Mouse (Mus musculus) brown adipose tissue, adult 24 weeks (tissue): ENCODE measurements around the gene Fam76a. TPM values are rescaled to one million over a fixed set of nuclear protein-coding genes. Genes with fewer than 3 reads are reported as not detected.

Experiments used
- H3K27ac ChIP-seq: fragments of 200-500 bp; replicated peaks from 2 replicates; pipeline ENCODE4 v1.5.1; 2012; ENCODE audit warnings: low read depth, mild to moderate bottlenecking, low read length
- H3K4me1 ChIP-seq: fragments of 200-500 bp; 2 replicates; pipeline ENCODE4 v1.6.1; 2012; ENCODE audit warnings: low read length, mixed read lengths; ENCODE audit not compliant: control insufficient read depth, insufficient read depth, insufficient read length
- H3K4me3 ChIP-seq: fragments of 200-500 bp; 2 replicates; pipeline ENCODE4 v1.5.1; 2012; ENCODE audit warnings: low read depth, mild to moderate bottlenecking, low read length, moderate library complexity; ENCODE audit not compliant: insufficient read depth
- polyA plus RNA-seq: library from polyadenylated mRNA; stranded (reverse); fragments of >200 nt; gene quantifications from 2 replicates; pipeline ENCODE4 v1.2.4, GENCODE M21; 2012; ENCODE audit not compliant: missing spikeins, insufficient read depth, insufficient read length

Fam76a gene
- polyA plus RNA-seq, result 15.7 and 17.8 TPM in 2 replicates

- Histone ChIP-seq H3K4me1 (peaks cover 3% of the 10 kb centered on the region; the same call in 1 of the 2 replicates), H3K4me3 (peak within 1 kb of the TSS; percentile 92), H3K27ac (peak within 1 kb of the TSS; percentile 88)
These were observed at the start of gene Fam76a for GRCm38 (mm10) chr4:132922558-132923008. Gene Fam76a, minus strand, starts transcription at chr4:132922558.

GRCm38 (mm10) chr4:132972101-132972500, 49.7 kb upstream of the Fam76a start:
- Histone ChIP-seq H3K27ac (peak overlapping the region; percentile 14; the same call in 1 of the 2 replicates), H3K4me3 (no peak overlapping the region), H3K4me1 (peaks cover 29% of the 10 kb centered on the region)

GRCm38 (mm10) chr4:132971601-132972000, 49.2 kb upstream of the Fam76a start:
- H3K27ac ChIP-seq, result peak overlapping the region; percentile 14; the same call in 1 of the 2 replicates
- H3K4me3 ChIP-seq, result no peak overlapping the region
- H3K4me1 ChIP-seq, result peaks cover 27% of the 10 kb centered on the region

DNA sequence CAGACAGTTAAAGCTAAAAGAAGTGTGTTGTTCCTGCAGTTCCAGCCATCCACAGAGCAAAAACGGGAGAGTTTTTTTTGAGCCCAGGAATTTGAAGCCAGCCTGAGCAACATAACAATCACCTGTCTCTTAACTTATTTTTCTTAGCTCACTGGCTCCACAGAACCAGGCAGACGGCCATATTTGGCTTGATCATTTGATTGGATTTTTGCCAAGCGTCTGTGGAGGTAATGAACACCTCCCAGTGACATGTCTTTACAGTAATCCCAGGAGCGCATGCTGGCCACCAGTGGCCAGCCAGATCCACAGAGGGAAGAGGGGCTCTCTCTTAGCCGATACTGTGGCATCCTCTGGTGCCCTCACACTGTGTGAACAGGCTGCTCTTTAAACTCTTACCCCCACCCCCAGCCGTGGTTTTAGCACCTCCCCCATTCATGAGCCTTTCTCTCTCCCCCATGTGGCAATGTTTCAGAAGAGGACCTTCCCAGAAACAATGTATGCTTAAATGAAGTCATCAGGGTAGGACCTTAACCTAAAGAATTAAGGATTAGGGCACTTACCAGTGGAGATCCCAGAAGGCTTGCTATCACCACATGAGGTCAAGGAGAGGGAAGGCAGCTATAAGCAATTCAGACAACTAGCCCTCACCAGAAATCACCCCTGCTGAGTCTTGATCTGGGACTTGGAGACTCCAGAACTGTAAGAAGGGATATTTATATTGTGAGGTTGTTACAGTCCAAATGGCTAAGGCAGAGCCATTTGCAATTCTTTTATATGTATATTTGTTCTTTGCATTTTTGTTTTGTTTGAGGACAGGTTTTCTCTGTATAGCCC, 46.0 kb upstream of the Fam76a start:
- H3K4me1 ChIP-seq, result peaks cover 7% of the 10 kb centered on the region
- no peak overlapping the region for H3K4me3 ChIP-seq
- H3K27ac ChIP-seq, result no peak overlapping the region

DNA sequence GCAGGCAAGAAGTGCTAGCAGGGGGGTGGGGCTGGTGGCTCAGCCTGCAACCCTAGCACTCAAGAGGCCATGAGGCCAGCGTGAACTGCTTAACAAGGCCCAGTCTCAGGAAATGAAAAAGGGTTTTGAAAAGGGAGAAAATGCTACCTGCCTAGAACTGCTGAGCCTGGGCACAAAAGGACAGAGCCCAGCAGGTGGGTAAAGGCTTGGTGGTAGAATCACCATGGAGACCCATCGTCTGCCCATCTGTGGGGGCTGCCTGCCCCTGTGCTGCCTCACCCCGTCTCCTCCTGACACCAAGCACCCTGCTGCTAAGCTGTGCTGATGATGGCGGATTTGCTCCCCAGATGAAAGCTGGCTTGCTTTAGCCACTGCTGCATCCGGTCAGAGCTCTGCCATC, 42.1 kb upstream of the Fam76a start:
- Histone ChIP-seq H3K4me1 (peaks cover 36% of the 10 kb centered on the region), H3K27ac (no peak overlapping the region), H3K4me3 (no peak overlapping the region)

DNA sequence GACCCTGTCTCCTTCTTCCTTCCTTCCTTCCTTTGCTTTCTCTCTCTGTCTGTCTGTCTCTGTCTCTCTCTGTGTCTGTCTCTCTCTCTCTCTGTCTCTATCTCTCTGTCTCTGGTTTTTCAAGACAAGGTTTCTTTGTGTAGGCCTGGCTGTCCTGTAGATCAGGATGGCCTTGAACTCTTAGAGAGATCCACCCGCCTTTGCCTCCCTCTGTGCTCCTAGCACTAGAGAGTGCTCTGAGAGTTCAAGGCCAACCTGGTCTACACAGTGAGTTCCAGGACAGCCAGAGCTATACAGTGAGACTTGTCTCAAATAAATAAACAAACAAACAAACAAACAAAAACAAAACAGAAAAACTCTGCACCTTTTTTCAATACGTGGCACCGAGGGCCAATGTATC, 41.7 kb upstream of the Fam76a start:
- peaks cover 39% of the 10 kb centered on the region for H3K4me1 ChIP-seq
- H3K4me3 ChIP-seq, result no peak overlapping the region

GRCm38 (mm10) chr4:132963436-132963835, 41.1 kb upstream of the Fam76a start:
- peaks cover 40% of the 10 kb centered on the region for H3K4me1 ChIP-seq
- peak overlapping the region; percentile 50 for H3K27ac ChIP-seq
- H3K4me3 ChIP-seq, result no peak overlapping the region

More for the DNA sequence above, 41.7 kb upstream of the Fam76a start:
- H3K27ac ChIP-seq, result peak overlapping the region; percentile 50; the same call in 1 of the 2 replicates

- peaks cover 40% of the 10 kb centered on the region for H3K4me1 ChIP-seq
- no peak overlapping the region for H3K27ac ChIP-seq
- H3K4me3 ChIP-seq, result no peak overlapping the region
These were observed 40.3 kb upstream of the Fam76a start for GRCm38 (mm10) chr4:132962628-132963027.

DNA sequence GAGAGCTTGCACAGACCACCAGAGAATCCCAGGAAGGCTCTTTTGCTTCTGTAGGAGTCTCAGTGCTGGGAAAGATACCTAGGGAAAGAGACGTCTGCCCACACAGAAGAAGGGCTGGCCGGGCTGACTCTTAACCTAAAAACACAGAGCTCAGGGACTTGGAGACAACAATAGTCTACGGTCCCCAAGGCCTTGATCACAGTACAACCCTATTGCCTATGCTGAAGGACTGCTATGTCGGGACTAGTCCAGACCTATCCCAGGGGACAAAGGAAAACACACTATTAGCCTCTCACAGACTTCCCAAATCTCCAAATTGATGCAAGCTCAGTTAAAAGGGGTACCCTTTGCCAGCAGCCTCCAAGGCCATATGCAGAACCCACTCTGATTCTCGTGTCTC, 39.5 kb upstream of the Fam76a start:
- Histone ChIP-seq H3K27ac (peak overlapping the region; percentile 96), H3K4me1 (peaks cover 40% of the 10 kb centered on the region)

DNA sequence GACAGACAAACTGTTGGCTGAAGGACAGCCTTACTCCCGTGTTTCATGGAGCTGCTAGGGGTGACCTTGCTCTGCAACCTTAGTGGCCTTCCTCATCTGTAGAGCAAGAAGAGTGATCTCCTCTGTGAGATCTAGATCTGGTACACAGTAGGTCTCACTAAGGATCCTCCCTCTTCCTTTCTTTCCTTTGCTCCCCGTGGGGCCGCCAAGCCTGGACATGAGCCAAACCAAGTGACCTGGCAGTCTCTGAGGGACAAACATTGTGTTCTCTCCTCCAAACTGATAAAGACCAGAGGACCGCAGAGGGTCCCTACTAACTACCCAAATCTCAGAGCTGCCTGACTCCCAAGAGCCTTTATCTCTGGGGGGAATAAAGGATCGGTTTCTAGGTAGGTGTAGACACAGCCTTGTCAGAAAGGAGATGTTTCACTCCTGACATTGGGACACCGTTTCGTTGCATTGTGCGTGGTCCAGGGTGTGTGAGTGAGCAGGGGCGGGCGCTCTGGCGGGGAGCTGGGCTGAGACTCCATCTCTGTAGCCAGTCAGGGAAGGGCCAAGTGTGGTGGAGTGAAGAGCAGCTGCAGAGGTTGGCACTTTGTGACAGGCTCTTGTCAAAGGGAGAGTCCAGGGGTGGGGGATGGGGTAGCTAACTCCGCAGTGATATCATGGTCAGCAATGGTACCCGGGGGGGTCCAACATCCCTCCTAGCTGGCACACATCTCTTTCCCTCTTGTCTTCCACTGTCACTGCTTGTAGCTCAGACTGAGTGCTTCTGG, 38.7 kb upstream of the Fam76a start:
- Histone ChIP-seq H3K27ac (peak overlapping the region; percentile 96), H3K4me3 (no peak overlapping the region), H3K4me1 (peaks cover 40% of the 10 kb centered on the region)

More for the DNA sequence above, 39.5 kb upstream of the Fam76a start:
- H3K4me3 ChIP-seq, result no peak overlapping the region

GRCm38 (mm10) chr4:132960313-132960712, 38.0 kb upstream of the Fam76a start:
- Histone ChIP-seq H3K4me3 (no peak overlapping the region), H3K27ac (peak overlapping the region; percentile 96), H3K4me1 (peaks cover 41% of the 10 kb centered on the region)

DNA sequence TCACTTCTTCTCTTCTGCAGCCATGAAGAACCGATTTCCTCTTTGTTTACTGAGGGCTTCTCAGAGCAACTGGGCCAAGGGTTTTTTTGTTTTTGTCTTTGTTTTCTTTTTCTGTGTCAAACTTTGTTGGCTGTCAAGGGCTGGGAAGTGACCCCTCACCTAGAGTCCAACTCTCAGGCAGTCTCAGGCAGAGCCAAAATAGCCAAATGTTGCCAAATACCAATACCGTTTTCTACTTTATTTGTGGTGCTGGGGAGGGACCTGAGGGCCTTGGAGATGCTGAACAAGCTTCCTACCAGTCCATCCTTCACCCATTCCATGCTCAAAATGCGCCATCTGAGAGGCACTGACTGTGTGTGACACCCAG, 37.3 kb upstream of the Fam76a start:
- Histone ChIP-seq H3K27ac (peak overlapping the region; percentile 96), H3K4me3 (no peak overlapping the region), H3K4me1 (peaks cover 43% of the 10 kb centered on the region)

GRCm38 (mm10) chr4:132958741-132959678, 36.7 kb upstream of the Fam76a start:
- H3K4me3 ChIP-seq, result peak overlapping the region; percentile 1; the same call in 1 of the 2 replicates
- peaks cover 43% of the 10 kb centered on the region for H3K4me1 ChIP-seq
- peak overlapping the region; percentile 96 for H3K27ac ChIP-seq

- no peak overlapping the region for H3K4me3 ChIP-seq
- H3K4me1 ChIP-seq, result peaks cover 16% of the 10 kb centered on the region
- no peak overlapping the region for H3K27ac ChIP-seq
These were observed 33.0 kb upstream of the Fam76a start for GRCm38 (mm10) chr4:132955395-132955791.
